Mouse (Mus musculus) liver, embryonic 14.5 days (tissue): ENCODE results near the gene H2-M2.
"Not testable (repeated sequence)": the region's sequence is repeated elsewhere in the genome, so short reads cannot be mapped to it uniquely, and the experiment has no call there.

Experiments
- CTCF ChIP-seq: IDR thresholded peaks from 2 replicates; pipeline ENCODE4 v1.5.1; 2016; ENCODE audit warnings: antibody characterized with exemption, low read depth, control low read depth
- EP300 ChIP-seq: IDR thresholded peaks from 2 replicates; pipeline ENCODE4 v1.6.1; 2016; ENCODE audit warnings: antibody characterized with exemption, low read depth

DNA sequence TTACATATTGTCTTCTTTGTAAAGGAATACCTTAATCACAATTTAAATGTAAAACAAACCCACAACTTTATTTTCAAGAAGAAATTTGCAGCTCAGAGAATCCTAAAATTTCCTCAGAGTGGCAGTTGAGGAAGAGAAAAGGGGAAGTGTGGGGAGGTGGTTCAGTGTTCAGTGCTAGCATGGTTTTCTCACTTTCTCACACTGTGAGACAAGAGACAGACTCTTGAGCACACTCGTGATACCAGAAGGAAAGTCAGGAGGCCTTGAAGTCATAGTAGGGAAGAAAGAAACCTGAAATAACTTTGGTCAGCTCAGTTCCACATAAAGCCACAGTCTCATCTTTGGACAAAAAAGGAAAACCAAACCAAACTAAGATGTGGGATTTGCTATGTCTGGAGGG lies 42.1 kb upstream of the H2-M2 start:
- not testable (repeated sequence) for TF ChIP-seq CTCF, EP300
